Mouse (Mus musculus) heart, embryonic 13.5 days (tissue): ENCODE data around the gene Inf2. TPM values are rescaled to one million over a fixed set of nuclear protein-coding genes. Genes with fewer than 3 reads are reported as not detected.

Experiments used
- ATAC-seq: fragments of 200-750 bp; cut with Nextera tagmentation; 2 replicates; pipeline ENCODE4 v1.8.0; 2017; ENCODE audit warnings: moderate TSS enrichment; ENCODE audit not compliant: insufficient number of reproducible peaks, low FRiP score, low TSS enrichment; ENCODE audit errors: extremely low read depth
- H3K27ac ChIP-seq: fragments of 300-500 bp; sonication (generic); replicated peaks from 2 replicates; pipeline ENCODE4 v1.5.1; 2015; ENCODE audit warnings: moderate library complexity, mild to moderate bottlenecking, inconsistent platforms
- H3K27me3 ChIP-seq: fragments of 300-500 bp; sonication (generic); replicated peaks from 2 replicates; pipeline ENCODE4 v1.6.1; 2015; ENCODE audit warnings: mild to moderate bottlenecking, inconsistent platforms
- H3K36me3 ChIP-seq: fragments of 300-500 bp; sonication (generic); 2 replicates; pipeline ENCODE4 v1.6.1; 2015; ENCODE audit warnings: mild to moderate bottlenecking, inconsistent platforms
- H3K4me1 ChIP-seq: fragments of 300-500 bp; sonication (generic); 2 replicates; pipeline ENCODE4 v1.6.1; 2015; ENCODE audit warnings: inconsistent platforms
- H3K4me2 ChIP-seq: fragments of 300-500 bp; sonication (generic); 2 replicates; pipeline ENCODE4 v1.6.1; 2015; ENCODE audit warnings: inconsistent platforms, mild to moderate bottlenecking, moderate library complexity
- H3K4me3 ChIP-seq: fragments of 300-500 bp; sonication (generic); 2 replicates; pipeline ENCODE4 v1.5.1; 2015; ENCODE audit warnings: moderate library complexity, mild to moderate bottlenecking, inconsistent platforms
- H3K9ac ChIP-seq: fragments of 300-500 bp; sonication (generic); 2 replicates; pipeline ENCODE4 v1.6.1; 2015; ENCODE audit warnings: inconsistent platforms, mild to moderate bottlenecking, moderate library complexity
- H3K9me3 ChIP-seq: fragments of 300-500 bp; sonication (generic); 2 replicates; pipeline ENCODE4 v1.6.1; 2016; ENCODE audit warnings: inconsistent platforms
- WGBS: fragments of 180-500 bp; shearing (Covaris S2); methylation state at CpG from one replicate; pipeline ENCODE4 v1.1.7; 2015; ENCODE audit warnings: mixed read lengths; 5-methylcytosine and 5-hydroxymethylcytosine counted together
- polyA plus RNA-seq: library from polyadenylated mRNA; unstranded; fragments of >200 nt; fragmentation: Nextera tagmentation; extraction: Ambion mirVana; gene quantifications from 2 replicates; pipeline ENCODE4 v1.2.1, GENCODE M21; 2015

Gene Inf2
- polyA plus RNA-seq, 1 experiment from 2014 or later = 3.2 TPM

- Histone ChIP-seq H3K4me1 (peaks cover 41% of the 10 kb centered on the region), H3K4me2 (peak overlapping the region; percentile 92), H3K27me3 (peaks cover 40% of the 10 kb centered on the region), H3K36me3 (no peaks in the 10 kb centered on the region), H3K4me3 (peak overlapping the region; percentile 64; the same call in 1 of the 2 replicates), H3K9ac (peak overlapping the region; percentile 83; the same call in 1 of the 2 replicates), H3K27ac (peak overlapping the region; percentile 61), H3K9me3 (no peaks in the 10 kb centered on the region)
- ATAC-seq = no peak
- WGBS = 61% methylated on average over 14 of the region's 14 CpGs
Observed at GRCm38 (mm10) chr12:112587125-112588124, 1.2 kb upstream of the Inf2 start.

- Histone ChIP-seq H3K27me3 (peaks cover 37% of the 10 kb centered on the region), H3K4me2 (peak overlapping the region; percentile 92), H3K27ac (no peak overlapping the region), H3K4me1 (peaks cover 62% of the 10 kb centered on the region), H3K36me3 (no peaks in the 10 kb centered on the region), H3K4me3 (peak overlapping the region; percentile 64), H3K9ac (peak overlapping the region; percentile 83), H3K9me3 (no peaks in the 10 kb centered on the region)
- ATAC-seq = no peak
- 49% methylated on average over 8 of the region's 8 CpGs for WGBS
Observed at GRCm38 (mm10) chr12:112589491-112590191, 1.1 kb downstream of the Inf2 start.

GRCm38 (mm10) chr12:112590566-112591239 is 2.1 kb downstream of the Inf2 start:
- Histone ChIP-seq H3K4me2 (peak overlapping the region; percentile 12; the same call in 1 of the 2 replicates), H3K9ac (no peak overlapping the region), H3K27ac (no peak overlapping the region), H3K9me3 (no peaks in the 10 kb centered on the region), H3K4me1 (peaks cover 72% of the 10 kb centered on the region), H3K36me3 (no peaks in the 10 kb centered on the region), H3K4me3 (no peak overlapping the region), H3K27me3 (peaks cover 37% of the 10 kb centered on the region)
- ATAC-seq = no peak
- WGBS = 63% methylated on average over 8 of the region's 8 CpGs

GRCm38 (mm10) chr12:112591240-112591639 is 2.7 kb downstream of the Inf2 start:
- Histone ChIP-seq H3K36me3 (no peaks in the 10 kb centered on the region), H3K27ac (no peak overlapping the region), H3K9ac (no peak overlapping the region), H3K4me3 (no peak overlapping the region), H3K9me3 (no peaks in the 10 kb centered on the region), H3K4me2 (0 out of 2 replicates have a peak overlapping the region, but pooled peaks have one; percentile 12), H3K27me3 (peaks cover 32% of the 10 kb centered on the region), H3K4me1 (peaks cover 78% of the 10 kb centered on the region)
- 84% methylated on average over 5 of the region's 5 CpGs for WGBS
- ATAC-seq = no peak

GRCm38 (mm10) chr12:112591730-112592129 is 3.1 kb downstream of the Inf2 start:
- Histone ChIP-seq H3K9ac (no peak overlapping the region), H3K27ac (no peak overlapping the region), H3K4me2 (no peak overlapping the region), H3K4me3 (no peak overlapping the region), H3K4me1 (peaks cover 82% of the 10 kb centered on the region), H3K9me3 (no peaks in the 10 kb centered on the region), H3K36me3 (no peaks in the 10 kb centered on the region), H3K27me3 (peaks cover 27% of the 10 kb centered on the region)
- ATAC-seq = no peak
- 81% methylated on average over 3 of the region's 3 CpGs for WGBS

GRCm38 (mm10) chr12:112592985-112593734 is 4.6 kb downstream of the Inf2 start:
- H3K4me2 ChIP-seq = no peak overlapping the region
- H3K9me3 ChIP-seq = no peaks in the 10 kb centered on the region
- H3K27me3 ChIP-seq = peaks cover 16% of the 10 kb centered on the region
- WGBS = 69% methylated on average over 21 of the region's 21 CpGs
- H3K27ac ChIP-seq = no peak overlapping the region
- no peaks in the 10 kb centered on the region for H3K36me3 ChIP-seq
- no peak for ATAC-seq
- H3K4me3 ChIP-seq = no peak overlapping the region
- peaks cover 71% of the 10 kb centered on the region for H3K4me1 ChIP-seq
- no peak overlapping the region for H3K9ac ChIP-seq

- Histone ChIP-seq H3K27ac (peak overlapping the region; percentile 74), H3K4me3 (no peak overlapping the region), H3K9ac (peak overlapping the region; percentile 57), H3K4me2 (no peak overlapping the region; the same call in 1 of the 2 replicates), H3K9me3 (no peaks in the 10 kb centered on the region), H3K36me3 (no peaks in the 10 kb centered on the region), H3K4me1 (peaks cover 68% of the 10 kb centered on the region), H3K27me3 (peaks cover 16% of the 10 kb centered on the region)
- WGBS = 59% methylated on average over 16 of the region's 16 CpGs
- ATAC-seq = no peak
Observed at GRCm38 (mm10) chr12:112593951-112594915, 5.6 kb downstream of the Inf2 start.

- WGBS = 11% methylated on average over 4 of the region's 4 CpGs
- no peak overlapping the region for H3K4me3 ChIP-seq
- no peak overlapping the region; the same call in 1 of the 2 replicates for H3K4me2 ChIP-seq
- H3K36me3 ChIP-seq = 0 out of 2 replicates have a peak, but pooled peaks cover under 1% of the 10 kb centered on the region
- H3K9me3 ChIP-seq = no peaks in the 10 kb centered on the region
- peak overlapping the region; percentile 74 for H3K27ac ChIP-seq
- H3K27me3 ChIP-seq = peaks cover 12% of the 10 kb centered on the region
- H3K9ac ChIP-seq = peak overlapping the region; percentile 45; the same call in 1 of the 2 replicates
- peaks cover 68% of the 10 kb centered on the region for H3K4me1 ChIP-seq
- ATAC-seq = no peak; the same call in 1 of the 2 replicates
Observed at GRCm38 (mm10) chr12:112594989-112595388, 6.4 kb downstream of the Inf2 start.

- H3K9ac ChIP-seq = peak overlapping the region; percentile 12; the same call in 1 of the 2 replicates
- H3K27ac ChIP-seq = peak overlapping the region; percentile 74
- WGBS = 43% methylated on average over 4 of the region's 4 CpGs
- H3K4me3 ChIP-seq = no peak overlapping the region
- peaks cover 64% of the 10 kb centered on the region for H3K4me1 ChIP-seq
- 0 out of 2 replicates have a peak, but pooled peaks cover 6% of the 10 kb centered on the region for H3K36me3 ChIP-seq
- ATAC-seq = no peak
- peaks cover 10% of the 10 kb centered on the region for H3K27me3 ChIP-seq
- H3K4me2 ChIP-seq = no peak overlapping the region; the same call in 1 of the 2 replicates
- H3K9me3 ChIP-seq = no peaks in the 10 kb centered on the region
Observed at GRCm38 (mm10) chr12:112595626-112596025, 7.0 kb downstream of the Inf2 start.
